Mouse (Mus musculus): ENCODE results near the gene Gng2.
A peak's percentile ranks its signal among the peaks of the same experiment; 100 is the strongest.

The Gng2 gene

DNA sequence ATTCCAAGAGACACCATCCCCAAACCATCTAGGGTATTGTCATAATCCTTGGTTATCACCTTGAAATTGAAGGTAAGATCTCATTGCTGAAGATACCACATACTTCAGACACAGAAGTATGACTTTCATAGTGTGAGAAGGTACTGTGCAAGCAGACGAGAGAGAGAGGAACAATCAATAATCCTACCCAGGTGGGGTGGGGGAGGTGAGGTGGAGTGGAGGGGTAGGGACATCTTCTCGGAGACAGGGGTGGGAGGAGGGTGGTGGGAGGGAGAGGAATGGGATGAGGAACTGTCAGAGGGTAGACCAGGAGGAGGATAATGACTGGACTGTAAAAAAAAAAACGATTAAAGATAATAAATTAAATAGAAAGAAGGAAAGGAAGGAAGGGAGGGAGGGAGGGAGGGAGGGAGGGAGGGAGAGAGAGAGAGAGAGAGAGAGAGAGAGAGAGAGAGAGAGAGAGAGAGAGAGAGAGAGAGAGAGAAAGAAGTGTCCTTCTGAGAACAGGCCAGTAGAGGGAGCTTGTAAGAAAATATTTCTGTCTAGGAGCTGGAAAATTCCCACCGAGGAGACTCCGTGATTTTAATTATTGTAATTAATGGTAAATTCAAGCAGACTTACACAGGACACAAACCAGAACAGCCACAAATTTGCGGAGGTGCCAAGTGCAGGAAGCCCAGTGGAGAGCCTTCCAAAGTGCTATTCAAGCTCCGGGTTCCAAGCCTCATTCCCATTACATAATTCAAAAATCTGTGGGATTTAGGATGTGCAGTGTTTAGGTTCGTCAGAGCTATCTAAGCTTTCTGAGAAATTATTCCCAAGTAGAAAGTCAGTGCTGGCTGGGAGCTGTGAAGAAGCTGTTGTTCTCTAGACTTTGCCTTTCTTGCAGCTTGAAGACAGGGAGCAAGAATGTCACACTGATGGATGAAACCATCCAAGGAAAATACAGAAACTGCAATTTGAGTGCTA lies 118.3 kb downstream of the Gng2 start:
- peak; percentile 42 for DNase-seq

DNA sequence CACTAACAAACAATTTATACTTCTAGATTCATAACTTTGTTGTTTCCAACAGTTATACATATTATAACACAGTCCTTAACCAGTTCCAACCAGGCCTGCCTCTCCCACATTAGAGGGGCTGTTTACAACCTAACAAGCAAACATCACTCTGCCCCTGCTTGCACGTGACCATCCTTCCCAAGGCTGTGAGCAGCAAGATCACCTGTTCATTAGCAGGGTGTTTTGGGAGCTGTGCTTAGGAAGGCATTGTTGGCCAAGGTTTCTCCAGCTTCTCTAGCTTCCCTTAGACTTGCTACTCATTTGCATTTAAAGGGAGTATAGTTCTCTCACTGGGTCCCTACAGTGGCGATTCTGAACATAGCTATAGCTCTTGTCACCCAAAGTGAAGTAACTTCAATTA lies 119.1 kb downstream of the Gng2 start:
- DNase-seq = no peak

- DNase-seq = no peak
Observed at GRCm38 (mm10) chr14:19853471-19853870, 124.0 kb downstream of the Gng2 start.

GRCm38 (mm10) chr14:19839600-19840332 lies 137.7 kb downstream of the Gng2 start:
- peak; percentile 70 for DNase-seq

DNA sequence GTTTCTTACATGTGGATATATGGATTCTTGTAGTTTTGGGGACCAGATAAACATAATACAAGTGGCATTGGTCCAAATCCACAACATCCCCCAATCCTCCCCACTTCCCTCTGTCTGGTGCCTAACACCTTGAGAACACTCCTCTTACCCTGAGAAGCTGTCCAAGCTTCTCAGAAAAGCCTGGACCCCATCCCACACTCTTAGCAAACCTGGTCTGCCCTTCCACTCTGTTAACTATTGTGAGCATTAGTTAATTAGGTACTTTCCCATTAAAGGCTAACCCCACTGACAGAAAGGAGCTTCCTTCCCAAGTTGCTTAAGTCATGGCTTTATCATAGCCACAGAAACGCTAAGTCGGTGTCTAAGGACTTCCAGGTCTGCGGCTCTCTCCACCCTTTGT lies 141.1 kb downstream of the Gng2 start:
- DNase-seq = no peak

DNA sequence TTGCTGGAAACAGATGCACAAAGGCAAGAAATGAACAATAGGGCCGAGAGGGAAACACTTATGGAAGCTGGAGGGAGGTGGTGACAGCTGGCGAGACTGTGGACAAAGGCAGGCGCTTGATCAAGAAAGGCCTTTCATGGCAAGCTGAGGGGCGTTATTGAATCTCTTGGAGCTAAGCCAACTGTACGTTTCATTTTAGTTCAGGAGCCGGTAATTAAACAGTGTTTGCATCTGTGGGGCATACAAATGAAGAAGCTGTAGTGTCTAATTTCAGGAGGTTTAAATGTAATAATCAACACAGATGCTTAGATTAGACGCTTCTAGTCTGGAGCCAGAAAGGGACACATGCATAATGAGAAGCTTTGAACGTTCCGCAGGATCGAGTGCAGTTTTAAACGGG lies 151.9 kb downstream of the Gng2 start:
- DNase-seq = no peak

GRCm38 (mm10) chr14:19823321-19824142 lies 153.9 kb downstream of the Gng2 start, which contains the start of gene Rtraf:
Gene Rtraf, minus strand, starts transcription at chr14:19823824.
- DNase-seq = peak; percentile 93

Data from right cerebral cortex, adult 18-20 months (tissue).